Mouse (Mus musculus) cortical plate, adult 2 months (tissue): Measurements from ENCODE around the gene Fscn2.
"Not testable (repeated sequence)": the region's sequence is repeated elsewhere in the genome, so short reads cannot be mapped to it uniquely, and the experiment has no call there.

Experiments used
- CTCF ChIP-seq: fragments of 200-500 bp; IDR thresholded peaks from 2 replicates; pipeline ENCODE4 v1.5.1; 2011; ENCODE audit warnings: mild to moderate bottlenecking, control low read depth, low read length; ENCODE audit not compliant: insufficient read depth; ENCODE audit errors: extremely low read depth
- POLR2A ChIP-seq: fragments of 200-500 bp; IDR thresholded peaks from 2 replicates; pipeline ENCODE4 v1.6.1; 2011; ENCODE audit warnings: mild to moderate bottlenecking, low read length, control low read depth; ENCODE audit not compliant: insufficient read depth; ENCODE audit errors: extremely low read depth

DNA sequence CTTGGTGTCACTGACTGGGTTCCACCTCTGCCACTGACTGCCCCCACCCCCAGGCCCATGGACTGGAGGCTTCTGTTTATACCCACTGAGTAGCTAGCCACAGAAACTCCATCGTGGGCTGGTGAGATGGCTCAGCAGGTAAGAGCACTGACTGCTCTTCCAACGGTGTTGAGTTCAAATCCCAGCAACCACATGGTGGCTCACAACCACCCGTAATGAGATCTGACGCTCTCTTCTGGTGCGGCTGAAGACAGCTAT is 9.3 kb upstream of the Fscn2 start:
- not testable (repeated sequence) for TF ChIP-seq POLR2A, CTCF
